Mouse (Mus musculus): Measurements from ENCODE around the gene Ciz1.

DNA sequence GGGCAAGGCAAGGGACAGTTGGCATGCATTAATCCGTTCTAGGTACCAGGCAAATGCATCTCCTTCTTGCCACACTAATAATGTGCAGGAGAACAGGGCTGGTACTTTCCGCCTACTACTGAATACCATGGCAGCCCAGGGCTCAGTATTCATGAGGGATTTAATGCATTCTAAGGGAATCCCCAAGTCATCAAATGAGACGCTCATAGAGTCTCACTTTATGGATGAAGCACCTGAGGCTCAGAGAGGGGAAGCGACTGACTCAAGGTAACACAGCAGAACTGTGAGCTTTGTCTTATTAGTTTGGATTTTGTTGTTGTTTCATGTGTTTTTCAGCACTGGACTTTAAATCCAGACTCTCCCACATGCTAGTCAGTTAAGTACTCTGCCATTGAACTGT is 10.1 kb upstream of the Ciz1 start:
- TF ChIP-seq CTCF (IDR thresholded peaks at IDR 0.05; ENCODE audit: low read depth, low read length), result no peak
- TF ChIP-seq POLR2AphosphoS5 (IDR thresholded peaks at IDR 0.05; ENCODE audit: insufficient replicate concordance, low read depth, low read length), result no peak
- no peak for TF ChIP-seq GATA1 (IDR thresholded peaks at IDR 0.05; ENCODE audit: borderline replicate concordance, low read length)
- TF ChIP-seq GATA2 (IDR thresholded peaks at IDR 0.05; ENCODE audit: borderline replicate concordance, low read depth, low read length), result no peak

Data from G1E (cell line).